Mouse (Mus musculus): ENCODE measurements at regions not wholly inside any gene's neighbourhood (a gene's known extent, or its start where the extent isn't known, plus 50 kb on each side); places are given as distances from the start of the nearest gene placed in this dataset.

- DNase-seq (ENCODE audit: low spot score in 2 of 2) = no peak
These were observed 69.2 kb upstream of the Gucy1a1 start for GRCm38 (mm10) chr3:82214566-82215465.

DNA sequence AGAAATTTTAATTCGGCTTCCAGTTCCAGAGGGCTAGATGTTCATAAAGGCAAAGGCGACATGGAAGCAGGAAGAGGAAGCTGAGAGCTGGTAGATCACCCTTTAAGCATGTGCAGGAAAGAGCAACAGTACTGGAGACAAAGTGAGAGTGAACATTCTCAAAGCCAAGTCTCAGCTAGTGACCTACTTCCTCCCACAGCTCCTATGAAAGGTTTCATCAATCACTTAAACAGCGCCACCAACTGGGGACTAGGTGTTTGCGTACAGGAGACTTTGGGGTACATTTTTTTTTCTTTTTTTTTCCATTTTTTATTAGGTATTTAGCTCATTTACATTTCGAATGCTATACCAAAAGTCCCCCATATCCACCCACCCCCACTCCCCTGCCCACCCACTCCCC is 61.7 kb upstream of the Gucy1a1 start:
- DNase-seq (ENCODE audit: low spot score in 2 of 2) = no peak

Measured in left cerebral cortex, adult 18-20 months (tissue).